Mouse (Mus musculus): ENCODE measurements around the gene Fubp1.

Fubp1 gene

GRCm38 (mm10) chr3:152209967-152210634 lies at the start of gene Fubp1, which contains the start of gene Dnajb4:
Gene Fubp1, plus strand, starts transcription at chr3:152210422.
Gene Dnajb4, minus strand, starts transcription at chr3:152210302.
- peak; percentile 100 for DNase-seq (ENCODE audit: low spot score in 2 of 2)

GRCm38 (mm10) chr3:152160607-152161006 lies 49.6 kb upstream of the Fubp1 start:
- no peak for DNase-seq (ENCODE audit: low spot score in 2 of 2)

GRCm38 (mm10) chr3:152163320-152163719 lies 46.9 kb upstream of the Fubp1 start:
- DNase-seq (ENCODE audit: low spot score in 2 of 2), result no peak

GRCm38 (mm10) chr3:152165014-152165350 lies 45.2 kb upstream of the Fubp1 start:
- no peak for DNase-seq (ENCODE audit: low spot score in 2 of 2)

- peak; percentile 46 to 47 for DNase-seq (ENCODE audit: low spot score in 2 of 2)
These were observed 44.7 kb upstream of the Fubp1 start for GRCm38 (mm10) chr3:152165351-152166098.

GRCm38 (mm10) chr3:152166099-152166423 lies 44.2 kb upstream of the Fubp1 start, which contains the start of gene Gipc2:
Gene Gipc2, minus strand, starts transcription at chr3:152166230.
- DNase-seq (ENCODE audit: low spot score in 2 of 2), result no peak

GRCm38 (mm10) chr3:152166699-152167451 lies 43.3 kb upstream of the Fubp1 start:
- DNase-seq (ENCODE audit: low spot score in 2 of 2), result no peak

- no peak for DNase-seq (ENCODE audit: low spot score in 2 of 2)
These were observed 42.2 kb upstream of the Fubp1 start for GRCm38 (mm10) chr3:152168007-152168406.

GRCm38 (mm10) chr3:152170407-152170806 lies 39.8 kb upstream of the Fubp1 start:
- DNase-seq (ENCODE audit: low spot score in 2 of 2), result no peak

GRCm38 (mm10) chr3:152171236-152171635 lies 39.0 kb upstream of the Fubp1 start:
- DNase-seq (ENCODE audit: low spot score in 2 of 2), result no peak

- no peak for DNase-seq (ENCODE audit: low spot score in 2 of 2)
These were observed 38.4 kb upstream of the Fubp1 start for GRCm38 (mm10) chr3:152171862-152172261.

- no peak for DNase-seq (ENCODE audit: low spot score in 2 of 2)
These were observed 37.8 kb upstream of the Fubp1 start for GRCm38 (mm10) chr3:152172322-152172935.

GRCm38 (mm10) chr3:152178816-152179215 lies 31.4 kb upstream of the Fubp1 start:
- no peak for DNase-seq (ENCODE audit: low spot score in 2 of 2)

- no peak for DNase-seq (ENCODE audit: low spot score in 2 of 2)
These were observed 30.9 kb upstream of the Fubp1 start for GRCm38 (mm10) chr3:152179285-152179684.

- DNase-seq (ENCODE audit: low spot score in 2 of 2), result no peak
These were observed 29.6 kb upstream of the Fubp1 start for GRCm38 (mm10) chr3:152180624-152181023.

- DNase-seq (ENCODE audit: low spot score in 2 of 2), result no peak
These were observed 26.7 kb upstream of the Fubp1 start for GRCm38 (mm10) chr3:152183522-152183921.

GRCm38 (mm10) chr3:152186106-152186505 lies 24.1 kb upstream of the Fubp1 start:
- no peak for DNase-seq (ENCODE audit: low spot score in 2 of 2)

GRCm38 (mm10) chr3:152189306-152189705 lies 20.9 kb upstream of the Fubp1 start:
- DNase-seq (ENCODE audit: low spot score in 2 of 2), result no peak

GRCm38 (mm10) chr3:152190679-152191477 lies 19.3 kb upstream of the Fubp1 start:
- no peak for DNase-seq (ENCODE audit: low spot score in 2 of 2)

GRCm38 (mm10) chr3:152191791-152192237 lies 18.4 kb upstream of the Fubp1 start:
- DNase-seq (ENCODE audit: low spot score in 2 of 2), result no peak

GRCm38 (mm10) chr3:152192238-152192931 lies 17.8 kb upstream of the Fubp1 start:
- DNase-seq (ENCODE audit: low spot score in 2 of 2), result no peak
